Mouse (Mus musculus) liver, adult 2 months (tissue): ENCODE results near the gene Cdiptos.

Experiments used
- CTCF ChIP-seq: fragments of 200-500 bp; IDR thresholded peaks from 2 replicates; pipeline ENCODE4 v1.5.1; 2011; ENCODE audit warnings: low read depth, low read length, control low read depth
- POLR2A ChIP-seq: fragments of 200-500 bp; IDR thresholded peaks from 2 replicates; pipeline ENCODE4 v1.6.1; 2011; ENCODE audit warnings: low read length, control low read depth; ENCODE audit not compliant: insufficient read depth; ENCODE audit errors: extremely low read depth

DNA sequence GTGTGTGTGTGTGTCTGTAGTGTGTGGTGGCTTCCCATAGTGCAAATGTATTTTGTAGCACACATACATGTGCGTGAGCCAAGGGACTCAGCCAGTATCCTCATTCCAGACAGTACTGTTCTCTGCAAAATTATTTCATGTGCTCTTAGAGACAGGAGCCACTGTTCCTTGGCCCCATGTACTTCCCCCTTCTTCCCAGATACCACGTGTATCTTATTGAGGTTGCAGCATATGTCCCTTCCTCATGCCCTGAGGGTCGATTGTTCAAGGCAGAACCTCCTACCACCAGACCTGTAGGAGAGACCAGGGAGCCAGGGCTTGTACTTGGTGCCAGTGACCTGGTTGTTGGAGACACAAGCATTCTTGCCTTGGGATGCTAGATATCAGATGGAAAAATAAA is 20.8 kb downstream of the Cdiptos start:
- no peak for TF ChIP-seq CTCF
- no peak for TF ChIP-seq POLR2A
